Mouse (Mus musculus): ENCODE results near the gene Tgm1. TPM values are rescaled to one million over a fixed set of nuclear protein-coding genes. Genes with fewer than 3 reads are reported as not detected.
"Not testable (repeated sequence)": the region's sequence is repeated elsewhere in the genome, so short reads cannot be mapped to it uniquely, and the experiment has no call there.

The Tgm1 gene
- 0.20 and 0.27 TPM in 2 replicates for polyA plus RNA-seq (2015; fragmentation: Nextera tagmentation; extraction: Ambion mirVana)

- Histone ChIP-seq H3K36me3 (replicated peaks) (no peaks in the 10 kb centered on the region; the same call in 1 of the 2 replicates), H3K4me3 (no peak within 1 kb of the TSS), H3K27ac (no peak within 1 kb of the TSS), H3K27me3 (replicated peaks) (peaks cover 3% of the 10 kb centered on the region; the same call in 1 of the 2 replicates), H3K4me2 (no peak within 1 kb of the TSS), H3K4me1 (no peaks in the 10 kb centered on the region), H3K9me3 (no peaks in the 10 kb centered on the region), H3K9ac (no peak within 1 kb of the TSS)
- no peak for ATAC-seq (replicated peaks)
- 28% methylated on average over 4 of the region's 4 CpGs for WGBS
These were observed at the start of gene Tgm1 for GRCm38 (mm10) chr14:55713729-55714122. Gene Tgm1, minus strand, starts transcription at chr14:55713926.

- no peak overlapping the region for H3K4me2 ChIP-seq
- H3K9ac ChIP-seq = no peak overlapping the region
- H3K4me1 ChIP-seq = peaks cover 28% of the 10 kb centered on the region
- H3K4me3 ChIP-seq = no peak overlapping the region
- 69% methylated on average over 7 of the region's 7 CpGs for WGBS
- no peak for ATAC-seq (replicated peaks)
- peaks cover 43% of the 10 kb centered on the region for H3K27me3 ChIP-seq (replicated peaks)
- H3K36me3 ChIP-seq (replicated peaks) = no peaks in the 10 kb centered on the region
- no peak overlapping the region for H3K27ac ChIP-seq
- H3K9me3 ChIP-seq = no peaks in the 10 kb centered on the region
These were observed 49.4 kb upstream of the Tgm1 start for GRCm38 (mm10) chr14:55763166-55763565.

DNA sequence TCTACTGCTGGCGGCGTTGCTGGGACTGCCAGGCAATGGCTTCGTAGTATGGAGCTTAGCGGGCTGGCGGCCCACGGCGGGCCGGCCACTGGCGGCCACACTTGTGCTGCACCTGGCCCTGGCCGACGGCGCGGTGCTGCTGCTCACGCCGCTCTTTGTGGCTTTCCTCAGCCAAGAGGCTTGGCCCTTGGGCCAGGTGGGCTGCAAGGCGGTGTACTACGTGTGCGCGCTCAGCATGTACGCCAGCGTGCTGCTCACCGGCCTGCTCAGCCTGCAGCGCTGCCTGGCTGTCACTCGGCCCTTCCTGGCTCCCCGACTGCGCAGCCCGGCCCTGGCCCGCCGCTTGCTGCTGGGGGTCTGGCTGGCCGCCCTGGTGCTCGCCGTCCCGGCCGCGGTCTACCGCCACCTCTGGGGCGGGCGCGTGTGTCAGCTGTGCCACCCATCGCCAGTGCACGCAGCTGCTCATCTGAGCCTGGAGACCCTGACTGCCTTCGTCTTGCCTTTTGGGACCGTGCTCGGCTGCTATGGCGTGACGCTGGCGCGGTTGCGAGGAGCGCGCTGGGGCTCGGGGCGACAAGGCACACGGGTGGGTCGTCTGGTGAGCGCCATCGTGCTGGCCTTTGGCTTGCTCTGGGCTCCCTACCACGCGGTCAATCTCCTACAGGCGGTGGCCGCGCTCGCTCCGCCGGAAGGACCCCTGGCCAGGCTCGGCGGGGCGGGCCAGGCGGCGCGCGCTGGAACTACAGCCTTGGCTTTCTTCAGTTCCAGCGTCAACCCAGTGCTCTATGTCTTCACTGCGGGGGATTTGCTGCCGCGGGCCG, 48.5 kb upstream of the Tgm1 start:
- no peaks in the 10 kb centered on the region for H3K36me3 ChIP-seq (replicated peaks)
- peaks cover 40% of the 10 kb centered on the region for H3K27me3 ChIP-seq (replicated peaks)
- H3K4me2 ChIP-seq = peak overlapping the region; percentile 96
- H3K4me1 ChIP-seq = peaks cover 19% of the 10 kb centered on the region
- peak; percentile 87 for ATAC-seq (replicated peaks)
- peak overlapping the region; percentile 51 for H3K4me3 ChIP-seq
- no peaks in the 10 kb centered on the region for H3K9me3 ChIP-seq
- H3K27ac ChIP-seq = peak overlapping the region; percentile 81
- under 1% methylated on average over 77 of the region's 77 CpGs for WGBS
- H3K9ac ChIP-seq = peak overlapping the region; percentile 71

DNA sequence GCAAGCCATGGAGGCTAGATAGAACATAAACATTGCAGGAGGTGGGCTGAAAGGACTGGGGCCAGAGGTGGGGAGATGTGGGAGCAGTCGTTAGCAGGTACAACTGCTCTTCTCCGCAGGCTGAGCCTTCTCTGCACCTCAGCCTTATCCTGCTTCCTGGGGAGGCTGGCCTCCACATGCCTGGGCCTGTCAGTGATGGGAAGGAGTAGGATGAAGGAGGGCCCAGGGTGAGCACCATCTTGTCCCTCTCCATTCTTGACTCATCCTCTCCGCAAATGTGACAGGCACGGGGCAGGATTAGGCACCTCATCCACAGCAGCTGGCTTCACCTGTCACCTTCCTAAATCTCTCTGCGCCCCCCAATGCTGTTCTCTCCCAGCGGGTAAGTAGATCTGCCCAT, 47.4 kb upstream of the Tgm1 start, which contains the start of gene Ltb4r2:
Ltb4r2 (plus strand) TSS at position 266 of the 400 bp plus-strand sequence.
- WGBS = 84% methylated on average over 6 of the region's 6 CpGs
- peak within 1 kb of the TSS; percentile 81 for H3K27ac ChIP-seq
- H3K9me3 ChIP-seq = no peaks in the 10 kb centered on the region
- H3K4me2 ChIP-seq = peak within 1 kb of the TSS; percentile 96
- H3K27me3 ChIP-seq (replicated peaks) = peaks cover 31% of the 10 kb centered on the region
- no peaks in the 10 kb centered on the region for H3K36me3 ChIP-seq (replicated peaks)
- peaks cover 18% of the 10 kb centered on the region for H3K4me1 ChIP-seq
- peak within 1 kb of the TSS; percentile 51 for H3K4me3 ChIP-seq
- no peak for ATAC-seq (replicated peaks)
- H3K9ac ChIP-seq = peak within 1 kb of the TSS; percentile 71

GRCm38 (mm10) chr14:55760156-55760555, 46.4 kb upstream of the Tgm1 start:
- not testable (repeated sequence) for H3K9me3 ChIP-seq; H3K4me3 ChIP-seq; H3K36me3 ChIP-seq (replicated peaks); H3K27ac ChIP-seq; H3K9ac ChIP-seq
- H3K4me1 ChIP-seq = peaks cover 18% of the 10 kb centered on the region
- 0 out of 2 replicates have a peak, but pooled peaks have one; percentile 9 for ATAC-seq (replicated peaks)
- H3K27me3 ChIP-seq (replicated peaks) = peaks cover 24% of the 10 kb centered on the region
- 1% methylated on average over 6 of the region's 6 CpGs for WGBS
- peak overlapping the region; percentile 34 for H3K4me2 ChIP-seq

DNA sequence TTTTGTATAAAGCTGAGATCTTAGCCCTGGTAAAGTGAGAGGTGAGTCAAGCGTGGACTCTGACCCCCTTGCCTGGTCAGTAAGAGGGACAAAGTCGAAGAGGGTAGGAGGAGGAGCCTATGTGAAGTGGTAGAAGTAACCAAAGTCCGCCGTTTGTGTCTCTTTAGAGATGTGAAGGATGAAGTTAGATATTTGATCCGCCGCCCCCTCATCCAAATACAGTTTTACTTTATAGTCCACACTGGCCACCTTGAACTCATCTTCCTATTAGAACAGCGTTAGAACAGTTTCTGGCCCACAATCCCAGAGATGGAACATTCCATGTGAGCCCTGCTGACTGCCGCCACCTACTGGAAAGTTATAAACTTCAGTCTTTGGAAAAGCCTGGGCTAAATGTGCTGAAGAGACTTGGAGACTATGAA, 44.6 kb upstream of the Tgm1 start, which contains the start of gene Cideb:
Cideb (minus strand) TSS at position 96 of the 422 bp plus-strand sequence.
- no peak for ATAC-seq (replicated peaks)
- peaks cover 18% of the 10 kb centered on the region for H3K4me1 ChIP-seq
- peaks cover 13% of the 10 kb centered on the region for H3K27me3 ChIP-seq (replicated peaks)
- peak within 1 kb of the TSS; percentile 10; the same call in 1 of the 2 replicates for H3K4me2 ChIP-seq
- WGBS = 20% methylated on average over 8 of the region's 8 CpGs
- no peak within 1 kb of the TSS for H3K9ac ChIP-seq
- H3K36me3 ChIP-seq (replicated peaks) = peaks cover 13% of the 10 kb centered on the region; the same call in 1 of the 2 replicates
- no peak within 1 kb of the TSS for H3K27ac ChIP-seq
- H3K4me3 ChIP-seq = no peak within 1 kb of the TSS
- no peaks in the 10 kb centered on the region for H3K9me3 ChIP-seq

DNA sequence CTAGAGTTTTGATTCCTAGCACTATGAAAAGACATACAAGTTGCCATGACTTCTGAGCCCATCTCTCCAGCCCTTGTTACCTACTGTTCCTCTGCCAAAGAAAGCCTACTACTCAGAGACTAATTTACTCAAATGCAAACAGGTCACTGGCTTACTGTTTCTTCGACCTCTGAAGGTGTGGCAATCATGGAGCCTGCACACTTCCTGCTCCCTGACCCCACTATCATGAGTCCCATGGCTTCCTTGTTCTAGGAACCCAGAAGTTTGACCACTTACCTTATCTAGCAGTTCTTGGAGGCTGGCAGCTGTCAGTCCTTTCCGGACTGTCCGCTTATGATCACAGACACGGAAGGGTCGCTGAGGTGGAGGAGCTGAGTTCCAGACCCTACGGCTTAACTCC, 43.8 kb upstream of the Tgm1 start:
- ATAC-seq (replicated peaks) = no peak
- WGBS = 82% methylated on average over 6 of the region's 6 CpGs
- no peak overlapping the region for H3K9ac ChIP-seq

GRCm38 (mm10) chr14:55747051-55747847, 33.5 kb upstream of the Tgm1 start:
- peak overlapping the region; percentile 97 for H3K4me2 ChIP-seq
- no peak for ATAC-seq (replicated peaks)
- H3K36me3 ChIP-seq (replicated peaks) = peaks cover 14% of the 10 kb centered on the region
- H3K27me3 ChIP-seq (replicated peaks) = no peaks in the 10 kb centered on the region
- H3K9ac ChIP-seq = no peak overlapping the region
- H3K9me3 ChIP-seq = no peaks in the 10 kb centered on the region
- no peak overlapping the region for H3K27ac ChIP-seq
- H3K4me3 ChIP-seq = 0 out of 2 replicates have a peak overlapping the region, but pooled peaks have one; percentile 2
- peaks cover 34% of the 10 kb centered on the region for H3K4me1 ChIP-seq
- WGBS = 92% methylated on average over 10 of the region's 10 CpGs

More for the DNA sequence above, 43.8 kb upstream of the Tgm1 start:
- Histone ChIP-seq H3K4me2 (no peak overlapping the region), H3K27me3 (replicated peaks) (peaks cover 10% of the 10 kb centered on the region), H3K4me1 (peaks cover 13% of the 10 kb centered on the region), H3K9me3 (no peaks in the 10 kb centered on the region), H3K4me3 (no peak overlapping the region), H3K27ac (no peak overlapping the region), H3K36me3 (replicated peaks) (peaks cover 18% of the 10 kb centered on the region)

DNA sequence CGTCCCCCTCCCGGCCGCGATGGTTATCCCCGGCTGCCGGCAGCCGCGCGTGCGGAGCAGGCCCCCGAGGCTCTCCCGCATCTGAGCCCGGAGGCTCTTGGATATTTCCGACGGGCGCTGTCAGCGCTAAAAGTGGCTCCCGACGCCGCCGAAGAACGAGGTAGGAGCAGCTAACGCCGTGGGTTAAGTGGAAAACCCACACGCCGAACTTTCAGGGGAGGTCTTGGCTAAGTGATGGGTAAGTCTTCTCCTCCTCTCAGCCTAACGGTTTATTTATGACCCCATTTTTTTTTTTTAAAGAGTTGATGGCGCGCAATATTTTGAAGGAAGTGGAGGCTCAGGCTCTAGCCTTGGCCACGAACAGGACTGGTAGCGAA, 32.1 kb upstream of the Tgm1 start:
- H3K9me3 ChIP-seq = no peaks in the 10 kb centered on the region
- peak overlapping the region; percentile 53 for H3K4me3 ChIP-seq
- no peaks in the 10 kb centered on the region for H3K27me3 ChIP-seq (replicated peaks)
- WGBS = under 1% methylated on average over 31 of the region's 31 CpGs
- H3K27ac ChIP-seq = peak overlapping the region; percentile 32; the same call in 1 of the 2 replicates
- H3K4me1 ChIP-seq = peaks cover 34% of the 10 kb centered on the region
- peak overlapping the region; percentile 45 for H3K9ac ChIP-seq
- peaks cover 10% of the 10 kb centered on the region for H3K36me3 ChIP-seq (replicated peaks)
- H3K4me2 ChIP-seq = peak overlapping the region; percentile 97
- ATAC-seq (replicated peaks) = no peak

- H3K27me3 ChIP-seq (replicated peaks) = no peaks in the 10 kb centered on the region
- peaks cover 34% of the 10 kb centered on the region for H3K4me1 ChIP-seq
- H3K9ac ChIP-seq = peak within 1 kb of the TSS; percentile 45
- H3K27ac ChIP-seq = peak within 1 kb of the TSS; percentile 32; the same call in 1 of the 2 replicates
- peak within 1 kb of the TSS; percentile 97 for H3K4me2 ChIP-seq
- no peaks in the 10 kb centered on the region for H3K9me3 ChIP-seq
- H3K4me3 ChIP-seq = peak within 1 kb of the TSS; percentile 53
- H3K36me3 ChIP-seq (replicated peaks) = peaks cover 10% of the 10 kb centered on the region
- WGBS = 2% methylated on average over 48 of the region's 48 CpGs
- peak; percentile 88 for ATAC-seq (replicated peaks)
These were observed 31.6 kb upstream of the Tgm1 start, which contains the start of the genes Dhrs1 and Nop9 for GRCm38 (mm10) chr14:55745180-55745860. Gene Dhrs1, minus strand, starts transcription at chr14:55745690. Gene Nop9, plus strand, starts transcription at chr14:55745693.

GRCm38 (mm10) chr14:55743711-55744110, 30.0 kb upstream of the Tgm1 start:
- Histone ChIP-seq H3K36me3 (replicated peaks) (peaks cover 11% of the 10 kb centered on the region; the same call in 1 of the 2 replicates), H3K4me1 (peaks cover 34% of the 10 kb centered on the region), H3K27me3 (replicated peaks) (no peaks in the 10 kb centered on the region), H3K9me3 (no peaks in the 10 kb centered on the region), H3K27ac (no peak overlapping the region), H3K4me2 (0 out of 2 replicates have a peak overlapping the region, but pooled peaks have one; percentile 6), H3K9ac (no peak overlapping the region), H3K4me3 (0 out of 2 replicates have a peak overlapping the region, but pooled peaks have one; percentile 2)
- WGBS = 25% methylated on average over 10 of the region's 10 CpGs
- peak; percentile 58 for ATAC-seq (replicated peaks)

Measured in midbrain, embryonic 15.5 days (tissue).